Mouse (Mus musculus) macrophage (primary cell): ENCODE results near the gene Gm14308. TPM values are rescaled to one million over a fixed set of nuclear protein-coding genes. Genes with fewer than 3 reads are reported as not detected.
"Not testable (repeated sequence)": the region's sequence is repeated elsewhere in the genome, so short reads cannot be mapped to it uniquely, and the experiment has no call there.

Experiments used
- H3K27ac ChIP-seq: fragments of 350-480 bp; formaldehyde crosslinking; 2 replicates; pipeline ENCODE4 v1.9.0; 2021
- H3K36me3 ChIP-seq: fragments of 350-480 bp; formaldehyde crosslinking; 2 replicates; pipeline ENCODE4 v1.9.0; 2021; ENCODE audit errors: inconsistent target
- H3K4me3 ChIP-seq: fragments of 350-480 bp; formaldehyde crosslinking; 2 replicates; pipeline ENCODE4 v1.9.0; 2021; ENCODE audit errors: inconsistent target
- H3K79me2 ChIP-seq: fragments of 350-480 bp; formaldehyde crosslinking; 2 replicates; pipeline ENCODE4 v1.9.0; 2021; ENCODE audit errors: inconsistent target
- WGBS: methylation state at CpG from one replicate; pipeline ENCODE4 v1.1.7; 2026; ENCODE audit warnings: inconsistent platforms; ENCODE audit not compliant: missing documents; 5-methylcytosine and 5-hydroxymethylcytosine counted together
- polyA plus RNA-seq: library from polyadenylated mRNA; stranded (reverse); fragments of 250-400 nt; gene quantifications from 3 replicates; pipeline ENCODE4 v1.2.4, GENCODE M21; 2018; ENCODE audit warnings: inconsistent platforms
- total RNA-seq, 78 experiments: library from RNA; depleted of rRNA; stranded (reverse); fragments of 250-400 nt; gene quantifications; 1 replicate in 9 of 78; 2 replicates in 24 of 78; 3 replicates in 43 of 78; 4 replicates in 2 of 78; pipeline ENCODE4 v1.2.4; 2018; ENCODE audit warnings: inconsistent platforms in 56 of 78

Gene Gm14308
- 10 to 100 TPM in 12 of 26 experiments, 1 to 10 TPM in 12, not detected in 2; 1.6 to 32.3 (median 9.9) TPM for total RNA-seq (2018; cell fraction: chromatin; rRNA removed)
- total RNA-seq (2018; cell fraction: cytosol; rRNA removed), result 1 to 10 TPM in 17 of 26 experiments, under 1 TPM in 8, not detected in 1; 0.34 to 8.2 (median 1.8) TPM
- total RNA-seq (2018; cell fraction: nucleus; rRNA removed), result 10 to 100 TPM in 7 of 26 experiments, 1 to 10 TPM in 16, not detected in 3; 1.0 to 25.5 (median 7.3) TPM
- 4.0 to 17.7 TPM (median 5.4 TPM) in 3 replicates for polyA plus RNA-seq

GRCm38 (mm10) chr2:176636244-176636643, at the start of gene Gm14308:
Gene Gm14308 (minus strand): TSS chr2:176636344.
- H3K4me3 ChIP-seq, H3K36me3 ChIP-seq, H3K27ac ChIP-seq, H3K79me2 ChIP-seq: not testable (repeated sequence)
- WGBS, result no CpG with 5 or more reads among the region's 4 CpGs

DNA sequence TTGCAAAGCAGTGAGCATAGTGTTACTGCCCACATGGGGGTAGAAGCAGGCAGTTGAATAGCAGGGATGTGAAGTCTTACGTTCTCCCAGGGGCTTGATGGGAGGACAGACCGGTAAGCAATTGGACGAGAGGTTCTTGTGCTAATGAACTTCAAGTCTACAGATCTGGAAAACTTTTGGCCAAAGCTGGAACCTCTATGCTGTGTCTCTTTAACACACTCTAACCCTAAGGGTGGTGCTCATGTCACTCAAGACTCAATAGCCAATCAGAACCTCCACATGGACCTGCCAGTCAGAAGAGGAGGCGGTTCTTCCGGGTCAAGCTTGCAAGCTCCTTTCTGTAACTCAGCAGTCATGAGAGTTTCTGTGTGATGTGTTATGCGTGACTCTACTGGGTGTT, 34.1 kb upstream of the Gm14308 start, which contains the start of gene Zfp973:
TSS of gene Zfp973 (plus strand) at position 301 of the 400 bp plus-strand sequence.
- H3K36me3 ChIP-seq, H3K4me3 ChIP-seq, H3K27ac ChIP-seq, H3K79me2 ChIP-seq: not testable (repeated sequence)
- WGBS, result no CpG with 5 or more reads among the region's 6 CpGs

Other genes with a start within 250 kb of the Gm14308 start
- gene Gm14435, start 212.8 kb downstream of the Gm14308 start, polyA plus RNA-seq, result 1.1 to 1.9 TPM in 2 of 3 replicates, not detected in the other
- gene Gm14434, start 149.6 kb downstream of the Gm14308 start, polyA plus RNA-seq, result 6.3 to 9.7 TPM (median 7.2 TPM) in 3 replicates
- gene Zfp967, start 115.3 kb downstream of the Gm14308 start, polyA plus RNA-seq, result not detected in 3 replicates
- 7.5 to 9.9 TPM (median 8.2 TPM) in 3 replicates for gene Zfp973, start 34.2 kb upstream of the Gm14308 start, polyA plus RNA-seq
- 15.4 to 26.2 TPM (median 25.0 TPM) in 3 replicates for gene Gm14305, start 72.0 kb upstream of the Gm14308 start, polyA plus RNA-seq
- gene Gm14295, start 162.3 kb upstream of the Gm14308 start, polyA plus RNA-seq, result 14.8 to 35.6 TPM (median 15.0 TPM) in 3 replicates
- gene Gm14408, start 194.8 kb upstream of the Gm14308 start, polyA plus RNA-seq, result not detected in 3 replicates